In genomic region chr15:79720796-79721195, GRCm38 (mm10) we compare ENCODE assay signal across 11 mouse cellular contexts.
"Had no signal": no experiment of that assay in that cellular context is flagged by ENCODE, and none has a peak within 500 bp of the region (broad histone marks: within the 10 kb centered on the region; RNA-seq: fewer than 3 reads in every experiment).

No protein-coding gene starts in this region.

- H3K4me3 ChIP-seq: limb, embryonic 13.5 days; midbrain, embryonic 10.5 days; neural tube, embryonic 12.5 days had no signal

- H3K27me3 ChIP-seq: limb, embryonic 13.5 days; neural tube, embryonic 12.5 days had no signal

- H3K4me2 ChIP-seq: limb, embryonic 13.5 days; neural tube, embryonic 12.5 days had no signal

- H3K4me1 ChIP-seq: midbrain, embryonic 10.5 days; neural tube, embryonic 12.5 days had no signal

- DNase-seq: kidney, adult 18-20 months; kidney, postnatal 14 days; layer of hippocampus, postnatal 36 days; lung, adult 18-20 months; midbrain, embryonic 14.5 days; thymus, postnatal 4 days had no signal

- H3K9ac ChIP-seq: limb, embryonic 13.5 days; liver, embryonic 14.5 days; neural tube, embryonic 12.5 days had no signal

- H3K27ac ChIP-seq: limb, embryonic 13.5 days; liver, embryonic 14.5 days; midbrain, embryonic 10.5 days; neural tube, embryonic 12.5 days; stomach, postnatal 0 days had no signal

- H3K9me3 ChIP-seq: limb, embryonic 13.5 days; midbrain, embryonic 10.5 days; neural tube, embryonic 12.5 days had no signal
